Mouse (Mus musculus): ENCODE data around the gene Nlrp6. TPM values are rescaled to one million over a fixed set of nuclear protein-coding genes. Genes with fewer than 3 reads are reported as not detected.

Nlrp6 gene
- polyA plus RNA-seq (2017; shearing (Covaris generic)): under 1 TPM in 1 of 2 experiments, not detected in 1; 0.24 TPM

GRCm38 (mm10) chr7:140920418-140921029 is at the start of gene Nlrp6:
Nlrp6 (plus strand) TSS chr7:140920902.

GRCm38 (mm10) chr7:140881696-140882468 is 38.8 kb upstream of the Nlrp6 start, which contains the start of the genes Psmd13 and Sirt3:
Psmd13 (plus strand) TSS chr7:140881968.
Sirt3 (minus strand) TSS chr7:140882309.

GRCm38 (mm10) chr7:140900220-140900619 is 20.5 kb upstream of the Nlrp6 start, which contains the start of gene Cox8b:
Cox8b (minus strand) TSS chr7:140900446.

GRCm38 (mm10) chr7:140941222-140942051 is 20.7 kb downstream of the Nlrp6 start, which contains the start of gene Pgghg:
Pgghg (plus strand) TSS chr7:140941391.

GRCm38 (mm10) chr7:140949824-140950530 is 29.3 kb downstream of the Nlrp6 start, which contains the start of gene Ifitm5:
Ifitm5 (minus strand) TSS chr7:140950291.

GRCm38 (mm10) chr7:140955758-140956555 is 35.3 kb downstream of the Nlrp6 start, which contains the start of the genes Gm45717 and Ifitm2:
Gm45717 (minus strand) TSS chr7:140955937.
Ifitm2 (minus strand) TSS chr7:140955987.

GRCm38 (mm10) chr7:140966921-140967320 is 46.2 kb downstream of the Nlrp6 start, which contains the start of gene Ifitm1:
Ifitm1 (plus strand) TSS chr7:140967221.

Other genes with a start within 250 kb of the Nlrp6 start
- under 1 TPM; 0.04 to 0.07 TPM for gene Olfr45, start 239.0 kb upstream of the Nlrp6 start, polyA plus RNA-seq (2017; shearing (Covaris generic))
- gene Olfr541, start 223.6 kb upstream of the Nlrp6 start, polyA plus RNA-seq (2017; shearing (Covaris generic)): under 1 TPM in 1 of 2 experiments, not detected in 1; 0.34 TPM
- gene Cyp2e1, start 157.2 kb upstream of the Nlrp6 start, polyA plus RNA-seq (2017; shearing (Covaris generic)): under 1 TPM in 1 of 2 experiments, not detected in 1; 0.26 TPM
- 1 to 10 TPM in 1 of 2 experiments, under 1 TPM in 1; 0.32 to 1.6 TPM for gene Syce1, start 133.1 kb upstream of the Nlrp6 start, polyA plus RNA-seq (2017; shearing (Covaris generic))
- gene Zfp941, start 98.7 kb upstream of the Nlrp6 start, polyA plus RNA-seq (2017; shearing (Covaris generic)): under 1 TPM; 0.11 to 0.17 TPM
- not detected for gene Urah, start 85.9 kb upstream of the Nlrp6 start, polyA plus RNA-seq (2017; shearing (Covaris generic))
- gene Scgb1c1, start 75.4 kb upstream of the Nlrp6 start, polyA plus RNA-seq (2017; shearing (Covaris generic)): not detected
- not detected for gene Odf3, start 73.1 kb upstream of the Nlrp6 start, polyA plus RNA-seq (2017; shearing (Covaris generic))
- gene Gm45785, start 64.6 kb upstream of the Nlrp6 start, polyA plus RNA-seq (2017; shearing (Covaris generic)): under 1 TPM in 1 of 2 experiments, not detected in 1; 0.43 TPM
- 100 to 1,000 TPM; 101 to 128 TPM for gene Ric8a, start 63.9 kb upstream of the Nlrp6 start, polyA plus RNA-seq (2017; shearing (Covaris generic))
- 10 to 100 TPM; 46.6 to 46.7 TPM for gene Bet1l, start 63.3 kb upstream of the Nlrp6 start, polyA plus RNA-seq (2017; shearing (Covaris generic))
- gene Psmd13, start 38.9 kb upstream of the Nlrp6 start, polyA plus RNA-seq (2017; shearing (Covaris generic)): 100 to 1,000 TPM; 232 to 235 TPM
- 10 to 100 TPM in 1 of 2 experiments, 1 to 10 TPM in 1; 4.9 to 10.0 TPM for gene Sirt3, start 38.6 kb upstream of the Nlrp6 start, polyA plus RNA-seq (2017; shearing (Covaris generic))
- gene Cox8b, start 20.5 kb upstream of the Nlrp6 start, polyA plus RNA-seq (2017; shearing (Covaris generic)): not detected
- 10 to 100 TPM; 20.0 to 39.9 TPM for gene Pgghg, start 20.5 kb downstream of the Nlrp6 start, polyA plus RNA-seq (2017; shearing (Covaris generic))
- under 1 TPM in 1 of 2 experiments, not detected in 1; 0.57 TPM for gene Ifitm5, start 29.4 kb downstream of the Nlrp6 start, polyA plus RNA-seq (2017; shearing (Covaris generic))
- gene Gm45717, start 35.0 kb downstream of the Nlrp6 start, polyA plus RNA-seq (2017; shearing (Covaris generic)): not detected
- gene Ifitm2, start 35.1 kb downstream of the Nlrp6 start, polyA plus RNA-seq (2017; shearing (Covaris generic)): 100 to 1,000 TPM in 1 of 2 experiments, 10 to 100 TPM in 1; 67.1 to 119 TPM
- gene Ifitm1, start 46.3 kb downstream of the Nlrp6 start, polyA plus RNA-seq (2017; shearing (Covaris generic)): 10 to 100 TPM in 1 of 2 experiments, 1 to 10 TPM in 1; 2.5 to 20.2 TPM
- 10 to 100 TPM; 14.6 to 31.5 TPM for gene Ifitm3, start 89.9 kb downstream of the Nlrp6 start, polyA plus RNA-seq (2017; shearing (Covaris generic))
- 1 to 10 TPM in 1 of 2 experiments, under 1 TPM in 1; 0.75 to 1.2 TPM for gene Ifitm6, start 97.0 kb downstream of the Nlrp6 start, polyA plus RNA-seq (2017; shearing (Covaris generic))
- gene Gm17387, start 108.2 kb downstream of the Nlrp6 start, polyA plus RNA-seq (2017; shearing (Covaris generic)): not detected
- 10 to 100 TPM in 1 of 2 experiments, 1 to 10 TPM in 1; 9.9 to 21.4 TPM for gene B4galnt4, start 140.2 kb downstream of the Nlrp6 start, polyA plus RNA-seq (2017; shearing (Covaris generic))
- 100 to 1,000 TPM; 238 to 385 TPM for gene Pkp3, start 157.3 kb downstream of the Nlrp6 start, polyA plus RNA-seq (2017; shearing (Covaris generic))
- 100 to 1,000 TPM; 176 to 187 TPM for gene Sigirr, start 179.7 kb downstream of the Nlrp6 start, polyA plus RNA-seq (2017; shearing (Covaris generic))
- not detected for gene Ano9, start 196.9 kb downstream of the Nlrp6 start, polyA plus RNA-seq (2017; shearing (Covaris generic))
- 10 to 100 TPM; 17.3 to 22.2 TPM for gene Ptdss2, start 201.5 kb downstream of the Nlrp6 start, polyA plus RNA-seq (2017; shearing (Covaris generic))

All from activated CD4-positive, CD25-positive, alpha-beta regulatory T cell (primary cell).